Mouse (Mus musculus): ENCODE data around the gene Lmntd2. TPM values are rescaled to one million over a fixed set of nuclear protein-coding genes. Genes with fewer than 3 reads are reported as not detected.
"Not testable (repeated sequence)": the region's sequence is repeated elsewhere in the genome, so short reads cannot be mapped to it uniquely, and the experiment has no call there.

The Lmntd2 gene
- 0.88 TPM in 1 of 2 replicates, not detected in the other for polyA plus RNA-seq (2012; ENCODE audit: insufficient read depth, insufficient read length, missing spikeins)

DNA sequence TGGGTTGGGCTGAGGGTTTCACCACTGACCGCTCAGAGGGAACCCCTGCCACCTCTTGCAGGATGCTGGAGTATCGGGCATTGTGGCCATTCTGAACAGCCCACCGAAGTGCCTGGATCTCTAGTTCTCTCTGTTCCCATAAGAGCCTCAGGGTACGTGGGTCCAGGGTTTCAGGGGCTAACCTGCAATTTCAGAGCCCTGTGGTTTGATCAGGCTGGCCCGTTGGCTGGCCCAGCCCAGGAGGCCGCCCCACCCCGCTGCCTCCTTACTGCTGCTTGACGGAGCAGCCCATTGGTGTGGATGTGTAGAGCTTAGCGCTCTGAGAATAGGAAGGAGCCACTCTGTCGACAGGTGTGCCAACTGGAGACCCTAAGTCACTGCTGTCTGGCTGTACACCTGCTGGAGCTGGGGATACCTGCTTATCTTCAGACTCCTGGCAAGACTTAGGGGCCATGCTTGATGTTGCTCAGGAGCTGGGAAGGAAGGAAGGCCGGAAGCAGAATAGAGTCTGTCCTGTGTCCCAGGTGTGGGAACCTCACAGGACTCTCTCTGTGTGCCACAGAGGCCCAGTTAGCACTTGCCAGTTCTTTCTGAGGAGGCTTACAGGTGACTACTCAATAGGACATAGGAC is at the start of gene Lmntd2:
Lmntd2 (minus strand) TSS at position 476 of the 631 bp plus-strand sequence.
- H3K4me1 ChIP-seq (ENCODE audit: control insufficient read depth, insufficient read depth, low read length) = peaks cover 3% of the 10 kb centered on the region
- no peak within 1 kb of the TSS for H3K27ac ChIP-seq (ENCODE audit: insufficient read depth, low read depth, low read length)
- no peak within 1 kb of the TSS for H3K4me3 ChIP-seq (ENCODE audit: insufficient read depth, low read length)
- TF ChIP-seq CTCF (IDR thresholded peaks at IDR 0.05; ENCODE audit: low read depth, low read length) (no peak), POLR2A (IDR thresholded peaks at IDR 0.05; ENCODE audit: borderline replicate concordance, low read depth, low read length) (no peak)

DNA sequence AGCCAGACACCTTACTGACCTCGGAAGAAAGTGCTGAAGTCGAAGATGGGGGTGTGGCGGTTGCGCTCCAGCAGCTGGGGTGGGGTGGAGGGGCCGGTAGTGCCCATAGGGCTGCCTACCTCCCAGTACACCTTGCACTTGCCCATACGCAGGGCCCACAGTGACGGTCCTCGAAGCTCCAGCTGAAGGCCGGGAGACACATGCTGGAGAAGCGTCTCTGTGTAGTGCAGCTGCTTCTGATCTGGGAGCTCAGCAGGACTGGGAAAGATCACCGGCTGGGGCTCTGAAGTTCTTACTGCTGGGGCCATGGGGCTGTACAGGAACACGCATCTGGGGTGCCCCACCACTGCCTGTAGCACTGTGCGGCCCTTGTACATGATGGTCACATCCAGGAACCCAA is 49.8 kb upstream of the Lmntd2 start:
- H3K4me1 ChIP-seq (ENCODE audit: control insufficient read depth, insufficient read depth, low read length) = peaks cover 17% of the 10 kb centered on the region
- TF ChIP-seq POLR2A (IDR thresholded peaks at IDR 0.05; ENCODE audit: borderline replicate concordance, low read depth, low read length) = no peak
- TF ChIP-seq CTCF (IDR thresholded peaks at IDR 0.05; ENCODE audit: low read depth, low read length) = no peak

DNA sequence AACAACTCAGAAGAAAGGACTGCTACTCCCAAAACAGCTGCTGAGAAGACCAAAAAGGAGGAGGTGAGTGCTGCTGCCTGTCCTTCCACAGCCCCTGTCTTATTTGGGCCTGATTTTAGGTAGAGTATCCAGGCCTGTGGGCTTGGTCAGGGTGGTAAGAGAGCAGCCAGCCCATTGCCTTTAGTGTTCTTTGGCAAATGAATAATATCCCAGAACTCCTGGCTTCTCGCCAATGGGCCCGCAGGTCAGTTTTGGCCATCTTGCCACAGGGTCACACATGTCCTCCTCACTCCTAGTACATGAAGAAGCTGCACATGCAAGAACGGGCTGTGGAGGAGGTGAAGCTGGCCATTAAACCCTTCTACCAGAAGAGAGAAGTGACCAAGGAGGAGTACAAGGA is 47.6 kb upstream of the Lmntd2 start:
- H3K27ac ChIP-seq (ENCODE audit: insufficient read depth, low read depth, low read length) = no peak overlapping the region
- H3K4me1 ChIP-seq (ENCODE audit: control insufficient read depth, insufficient read depth, low read length) = peaks cover 9% of the 10 kb centered on the region
- TF ChIP-seq CTCF (IDR thresholded peaks at IDR 0.05; ENCODE audit: low read depth, low read length) (no peak), POLR2A (IDR thresholded peaks at IDR 0.05; ENCODE audit: borderline replicate concordance, low read depth, low read length) (no peak)
- no peak overlapping the region for H3K4me3 ChIP-seq (ENCODE audit: insufficient read depth, low read length)

More for the DNA sequence above, 49.8 kb upstream of the Lmntd2 start:
- no peak overlapping the region for H3K4me3 ChIP-seq (ENCODE audit: insufficient read depth, low read length)
- no peak overlapping the region for H3K27ac ChIP-seq (ENCODE audit: insufficient read depth, low read depth, low read length)

DNA sequence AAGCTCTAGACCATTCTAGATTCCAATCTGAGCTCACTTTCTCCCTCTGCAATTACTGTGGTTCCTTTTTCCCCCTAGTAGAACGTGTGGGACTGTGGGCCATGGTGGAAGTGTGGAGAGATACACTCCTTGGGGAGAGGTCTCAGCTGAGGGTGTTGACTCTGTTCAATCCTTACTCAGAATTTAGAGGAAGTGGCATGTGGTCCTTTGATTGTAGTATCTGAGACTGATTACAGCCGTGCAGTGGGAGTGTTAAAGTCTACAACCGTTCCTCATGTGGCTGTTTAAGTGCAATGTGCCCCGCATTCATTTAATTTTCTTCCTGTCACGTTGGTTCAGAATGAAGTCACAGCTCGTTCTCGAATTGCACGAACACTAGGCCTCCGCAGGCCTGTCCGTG is 42.3 kb upstream of the Lmntd2 start:
- H3K4me3 ChIP-seq (ENCODE audit: insufficient read depth, low read length) = no peak overlapping the region
- TF ChIP-seq CTCF (IDR thresholded peaks at IDR 0.05; ENCODE audit: low read depth, low read length) = no peak
- no peak for TF ChIP-seq POLR2A (IDR thresholded peaks at IDR 0.05; ENCODE audit: borderline replicate concordance, low read depth, low read length)
- H3K4me1 ChIP-seq (ENCODE audit: control insufficient read depth, insufficient read depth, low read length) = no peaks in the 10 kb centered on the region
- no peak overlapping the region for H3K27ac ChIP-seq (ENCODE audit: insufficient read depth, low read depth, low read length)

DNA sequence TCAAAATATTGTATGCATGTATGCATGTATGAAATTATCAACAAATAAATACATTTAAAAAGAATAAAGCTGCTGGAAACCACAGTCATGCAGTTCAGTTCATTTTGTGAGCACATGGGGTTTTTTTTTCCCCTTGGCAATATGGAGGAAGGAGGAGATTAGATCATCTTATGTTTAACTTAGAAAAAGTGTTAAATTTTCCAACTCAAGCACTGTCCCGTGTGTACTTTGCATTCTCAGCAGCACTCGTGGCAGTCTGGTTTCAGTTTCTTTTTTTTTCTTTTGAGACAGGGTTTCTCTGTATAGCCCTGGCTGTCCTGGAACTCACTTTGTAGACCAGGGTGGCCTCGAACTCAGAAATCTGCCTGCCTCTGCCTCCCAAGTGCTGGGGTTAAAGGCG is 36.6 kb upstream of the Lmntd2 start:
- H3K4me3 ChIP-seq (ENCODE audit: insufficient read depth, low read length); H3K4me1 ChIP-seq (ENCODE audit: control insufficient read depth, insufficient read depth, low read length); H3K27ac ChIP-seq (ENCODE audit: insufficient read depth, low read depth, low read length): not testable (repeated sequence)

DNA sequence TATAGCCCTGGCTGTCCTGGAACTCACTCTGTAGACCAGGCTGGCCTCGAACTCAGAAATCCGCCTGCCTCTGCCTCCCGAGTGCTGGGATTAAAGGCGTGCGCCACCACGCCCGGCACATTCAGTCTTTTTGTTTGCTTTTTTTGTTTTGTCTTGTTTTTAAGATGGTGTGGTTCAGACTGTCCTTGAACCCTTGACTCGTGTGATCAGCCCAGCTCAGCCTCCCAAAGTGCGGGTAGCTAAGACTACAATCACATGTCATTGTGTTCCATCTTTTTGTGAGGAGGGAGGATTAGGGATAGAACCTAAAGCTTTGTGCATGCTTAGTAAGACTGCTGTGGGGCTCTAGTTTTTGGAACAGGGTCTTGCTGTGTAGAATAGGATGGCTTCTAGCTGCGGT is 17.7 kb upstream of the Lmntd2 start:
- Histone ChIP-seq H3K4me1 (ENCODE audit: control insufficient read depth, insufficient read depth, low read length) (peaks cover 10% of the 10 kb centered on the region), H3K27ac (ENCODE audit: insufficient read depth, low read depth, low read length) (no peak overlapping the region), H3K4me3 (ENCODE audit: insufficient read depth, low read length) (no peak overlapping the region)
- no peak for TF ChIP-seq POLR2A (IDR thresholded peaks at IDR 0.05; ENCODE audit: borderline replicate concordance, low read depth, low read length)
- no peak for TF ChIP-seq CTCF (IDR thresholded peaks at IDR 0.05; ENCODE audit: low read depth, low read length)

DNA sequence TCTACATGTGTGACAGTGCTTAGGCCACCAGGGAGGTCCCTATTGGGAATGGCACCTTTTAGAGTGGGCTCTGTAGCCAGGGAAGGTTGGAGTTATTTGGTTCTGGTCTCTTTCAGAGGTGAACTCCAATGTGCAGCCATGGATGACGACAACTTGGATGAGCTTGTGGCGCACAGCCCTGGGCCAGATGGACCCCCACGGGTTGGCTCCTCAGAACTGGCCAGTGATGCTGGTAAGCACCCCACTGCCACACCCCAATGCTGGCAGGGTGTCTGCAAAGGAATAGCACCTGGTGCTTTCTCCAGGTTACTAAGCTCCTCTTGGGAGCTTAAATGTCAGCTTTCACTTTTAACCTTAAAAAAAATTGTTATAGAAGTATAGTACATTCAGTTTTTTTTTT is 17.2 kb upstream of the Lmntd2 start:
- TF ChIP-seq CTCF (IDR thresholded peaks at IDR 0.05; ENCODE audit: low read depth, low read length) = no peak
- TF ChIP-seq POLR2A (IDR thresholded peaks at IDR 0.05; ENCODE audit: borderline replicate concordance, low read depth, low read length) = no peak
- no peak overlapping the region for H3K4me3 ChIP-seq (ENCODE audit: insufficient read depth, low read length)
- no peak overlapping the region for H3K27ac ChIP-seq (ENCODE audit: insufficient read depth, low read depth, low read length)
- H3K4me1 ChIP-seq (ENCODE audit: control insufficient read depth, insufficient read depth, low read length) = peaks cover 10% of the 10 kb centered on the region

DNA sequence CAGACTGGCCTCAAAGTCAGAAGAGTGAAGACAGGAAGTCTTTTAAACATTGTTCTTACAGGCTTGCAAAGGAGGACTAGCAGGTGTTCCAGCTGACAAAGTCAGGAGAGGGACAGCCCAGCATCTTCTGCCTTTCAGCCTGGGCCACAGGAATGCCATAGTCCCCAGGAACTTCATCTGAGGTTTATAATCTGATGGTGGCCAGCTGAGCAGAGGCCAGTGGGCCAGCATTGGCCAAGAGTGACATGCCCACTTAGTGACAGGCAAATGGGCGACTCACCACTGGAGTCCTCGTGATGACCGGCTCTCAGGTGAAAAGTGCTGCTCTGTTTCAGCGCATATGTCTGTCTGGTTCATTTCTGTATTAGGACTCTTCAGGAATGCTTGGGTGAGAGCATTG is 16.7 kb upstream of the Lmntd2 start:
- H3K4me1 ChIP-seq (ENCODE audit: control insufficient read depth, insufficient read depth, low read length) = peaks cover 10% of the 10 kb centered on the region
- TF ChIP-seq POLR2A (IDR thresholded peaks at IDR 0.05; ENCODE audit: borderline replicate concordance, low read depth, low read length) = no peak
- no peak for TF ChIP-seq CTCF (IDR thresholded peaks at IDR 0.05; ENCODE audit: low read depth, low read length)
- no peak overlapping the region for H3K27ac ChIP-seq (ENCODE audit: insufficient read depth, low read depth, low read length)
- peak overlapping the region; percentile 77; the same call in 1 of the 2 replicates for H3K4me3 ChIP-seq (ENCODE audit: insufficient read depth, low read length)

DNA sequence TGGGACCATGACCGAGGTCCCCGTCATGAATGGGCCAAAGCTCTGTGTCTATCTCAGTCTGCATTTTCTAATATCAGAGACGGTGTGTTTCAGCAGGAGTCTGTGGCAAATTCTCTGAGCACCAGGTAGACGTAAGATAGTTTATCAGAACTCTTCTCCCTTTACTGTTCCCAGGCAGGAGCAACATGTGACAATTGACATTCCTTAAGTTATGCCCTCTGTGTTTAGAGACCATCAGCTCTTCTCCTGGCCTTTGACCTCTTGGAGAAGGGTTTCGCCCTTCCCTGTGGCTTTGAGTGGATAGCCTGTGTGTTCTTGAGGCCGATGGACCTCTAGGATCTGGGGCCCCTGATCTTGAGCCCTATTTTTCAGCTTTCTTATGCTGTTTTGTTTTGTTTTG is 15.8 kb upstream of the Lmntd2 start:
- Histone ChIP-seq H3K27ac (ENCODE audit: insufficient read depth, low read depth, low read length) (no peak overlapping the region), H3K4me1 (ENCODE audit: control insufficient read depth, insufficient read depth, low read length) (peaks cover 10% of the 10 kb centered on the region)
- TF ChIP-seq CTCF (IDR thresholded peaks at IDR 0.05; ENCODE audit: low read depth, low read length) (no peak), POLR2A (IDR thresholded peaks at IDR 0.05; ENCODE audit: borderline replicate concordance, low read depth, low read length) (no peak)

DNA sequence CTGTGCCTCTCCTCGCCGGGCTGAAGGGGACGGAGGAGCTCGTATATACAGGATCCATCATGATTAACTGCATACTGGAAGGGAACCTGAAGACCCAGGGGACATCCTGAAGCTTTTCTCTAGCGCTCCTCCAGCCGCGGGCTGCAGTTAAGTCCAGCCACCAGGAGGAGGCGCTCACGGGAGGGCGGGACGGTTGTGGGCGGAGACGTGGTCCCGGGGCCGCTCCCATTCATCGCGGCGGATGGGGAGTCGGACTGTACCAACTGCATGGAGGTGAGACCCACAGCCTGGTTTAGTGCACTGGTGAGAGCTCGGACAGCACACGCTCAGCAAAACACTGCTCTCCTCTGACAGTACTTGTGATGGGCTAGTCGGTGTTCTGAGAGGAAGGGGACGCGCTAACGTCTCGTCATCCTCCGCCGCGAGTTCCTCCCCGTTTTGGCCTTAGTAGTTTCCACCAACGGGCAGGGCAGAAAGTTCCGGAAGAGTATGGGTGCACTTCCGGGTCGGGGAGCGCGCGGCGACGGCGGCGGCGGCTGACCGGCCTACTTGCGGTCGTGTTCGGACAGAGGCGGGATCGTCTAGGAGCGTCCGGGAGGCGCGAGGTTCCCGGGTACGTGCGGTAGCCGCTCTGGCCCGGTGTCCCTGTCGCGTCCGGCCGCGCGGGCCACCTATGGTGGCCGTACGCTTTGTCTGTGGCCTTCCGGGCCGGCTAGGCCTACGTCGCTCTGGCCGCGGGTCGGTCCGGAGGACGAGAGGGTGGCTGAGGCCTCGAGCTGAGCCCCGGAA is 14.6 kb upstream of the Lmntd2 start, which contains the start of gene Phrf1:
Phrf1 (plus strand) TSS at position 506 of the 789 bp plus-strand sequence.
- no peak for TF ChIP-seq POLR2A (IDR thresholded peaks at IDR 0.05; ENCODE audit: borderline replicate concordance, low read depth, low read length)
- TF ChIP-seq CTCF (IDR thresholded peaks at IDR 0.05; ENCODE audit: low read depth, low read length) = peak; percentile 71
- peaks cover 10% of the 10 kb centered on the region for H3K4me1 ChIP-seq (ENCODE audit: control insufficient read depth, insufficient read depth, low read length)
- peak within 1 kb of the TSS; percentile 77 for H3K4me3 ChIP-seq (ENCODE audit: insufficient read depth, low read length)
- H3K27ac ChIP-seq (ENCODE audit: insufficient read depth, low read depth, low read length) = peak within 1 kb of the TSS; percentile 87

More for the DNA sequence above, 15.8 kb upstream of the Lmntd2 start:
- peak overlapping the region; percentile 77 for H3K4me3 ChIP-seq (ENCODE audit: insufficient read depth, low read length)
